Mouse (Mus musculus): ENCODE measurements around the gene Palld. TPM values are rescaled to one million over a fixed set of nuclear protein-coding genes. Genes with fewer than 3 reads are reported as not detected.

Gene Palld
- polyA plus RNA-seq (2021; fragmentation: Nextera tagmentation): 3.1 TPM in 2 replicates
- long read RNA-seq, experiment 1, full-length matches to known transcripts: 2 of 12 reads
- long read RNA-seq, experiment 1, partial matches to known transcripts: 5 of 12 reads
- long read RNA-seq, experiment 1, other reads (novel, unspliced or antisense): 5 of 12 reads
- long read RNA-seq, experiment 2, full-length matches to known transcripts: 19 of 45 reads
- long read RNA-seq, experiment 2, partial matches to known transcripts: 9 of 45 reads
- long read RNA-seq, experiment 2, other reads (novel, unspliced or antisense): 17 of 45 reads

GRCm38 (mm10) chr8:61902521-61902920, at the start of gene Palld:
Gene Palld, minus strand, starts transcription at chr8:61902690.

GRCm38 (mm10) chr8:61927777-61928494, 25.4 kb upstream of the Palld start, which contains the start of gene Ddx60:
Gene Ddx60, plus strand, starts transcription at chr8:61928087.

GRCm38 (mm10) chr8:61487597-61488156, 414.8 kb downstream of the Palld start, which contains the start of gene Cbr4:
Gene Cbr4, plus strand, starts transcription at chr8:61487734.

Other genes starting within 250 kb of the Palld start
- gene Ddx60, start 25.4 kb upstream of the Palld start, polyA plus RNA-seq (2021; fragmentation: Nextera tagmentation): 0.23 and 0.41 TPM in 2 replicates
- gene Anxa10, start 220.5 kb upstream of the Palld start, polyA plus RNA-seq (2021; fragmentation: Nextera tagmentation): 0.08 TPM in 1 of 2 replicates, not detected in the other